Mouse (Mus musculus): ENCODE measurements at regions not wholly inside any gene's neighbourhood (a gene's known extent, or its start where the extent isn't known, plus 50 kb on each side); places are given as distances from the start of the nearest gene placed in this dataset.

GRCm38 (mm10) chr6:148548138-148548778 is 104.1 kb upstream of the Tmtc1 start:
- Histone ChIP-seq H3K9me3 (ENCODE audit: control insufficient read depth, low read length) (no peaks in the 10 kb centered on the region), H3K4me1 (ENCODE audit: control insufficient read depth, insufficient read depth, low read length) (no peaks in the 10 kb centered on the region), H3K9ac (replicated peaks; ENCODE audit: low read length) (no peak overlapping the region), H3K27ac (replicated peaks; ENCODE audit: low read depth, low read length) (no peak overlapping the region), H3K4me3 (replicated peaks; ENCODE audit: low read depth, low read length) (no peak overlapping the region), H3K27me3 (ENCODE audit: control insufficient read depth, insufficient read depth, low read length) (no peaks in the 10 kb centered on the region), H3K36me3 (ENCODE audit: control insufficient read depth, insufficient read depth, low read length) (no peaks in the 10 kb centered on the region), H3K4me2 (ENCODE audit: low read length) (no peak overlapping the region)
- ATAC-seq (ENCODE audit: low FRiP score, low TSS enrichment) (no peak), DNase-seq (no peak)
- 88% methylated on average over 2 of the region's 2 CpGs for WGBS

GRCm38 (mm10) chr6:148543047-148543446 is 98.9 kb upstream of the Tmtc1 start:
- Histone ChIP-seq H3K27ac (replicated peaks; ENCODE audit: low read depth, low read length) (no peak overlapping the region), H3K4me1 (ENCODE audit: control insufficient read depth, insufficient read depth, low read length) (no peaks in the 10 kb centered on the region), H3K9me3 (ENCODE audit: control insufficient read depth, low read length) (no peaks in the 10 kb centered on the region), H3K27me3 (ENCODE audit: control insufficient read depth, insufficient read depth, low read length) (no peaks in the 10 kb centered on the region), H3K4me3 (replicated peaks; ENCODE audit: low read depth, low read length) (no peak overlapping the region), H3K4me2 (ENCODE audit: low read length) (no peak overlapping the region), H3K36me3 (ENCODE audit: control insufficient read depth, insufficient read depth, low read length) (no peaks in the 10 kb centered on the region), H3K9ac (replicated peaks; ENCODE audit: low read length) (no peak overlapping the region)
- 68% methylated on average over 3 of the region's 3 CpGs for WGBS
- ATAC-seq (ENCODE audit: low FRiP score, low TSS enrichment), result no peak
- no peak for DNase-seq

- H3K4me3 ChIP-seq (replicated peaks; ENCODE audit: low read depth, low read length), result no peak overlapping the region
- DNase-seq (no peak), ATAC-seq (ENCODE audit: low FRiP score, low TSS enrichment) (no peak)
- H3K36me3 ChIP-seq (ENCODE audit: control insufficient read depth, insufficient read depth, low read length), result no peaks in the 10 kb centered on the region
- no peaks in the 10 kb centered on the region for H3K27me3 ChIP-seq (ENCODE audit: control insufficient read depth, insufficient read depth, low read length)
- no peaks in the 10 kb centered on the region for H3K4me1 ChIP-seq (ENCODE audit: control insufficient read depth, insufficient read depth, low read length)
- 86% methylated on average over 2 of the region's 2 CpGs for WGBS
- H3K9ac ChIP-seq (replicated peaks; ENCODE audit: low read length), result no peak overlapping the region
- H3K27ac ChIP-seq (replicated peaks; ENCODE audit: low read depth, low read length), result no peak overlapping the region
- H3K4me2 ChIP-seq (ENCODE audit: low read length), result no peak overlapping the region
- H3K9me3 ChIP-seq (ENCODE audit: control insufficient read depth, low read length), result no peaks in the 10 kb centered on the region
Measured at GRCm38 (mm10) chr6:148541981-148542380, 97.8 kb upstream of the Tmtc1 start.

GRCm38 (mm10) chr6:148539207-148539960 is 95.2 kb upstream of the Tmtc1 start:
- 47% methylated on average over 4 of the region's 4 CpGs for WGBS
- H3K4me1 ChIP-seq (ENCODE audit: control insufficient read depth, insufficient read depth, low read length), result no peaks in the 10 kb centered on the region
- no peak for DNase-seq
- H3K36me3 ChIP-seq (ENCODE audit: control insufficient read depth, insufficient read depth, low read length), result no peaks in the 10 kb centered on the region
- no peaks in the 10 kb centered on the region for H3K27me3 ChIP-seq (ENCODE audit: control insufficient read depth, insufficient read depth, low read length)
- H3K4me3 ChIP-seq (replicated peaks; ENCODE audit: low read depth, low read length), result no peak overlapping the region
- no peak for ATAC-seq (ENCODE audit: low FRiP score, low TSS enrichment)
- no peak overlapping the region for H3K27ac ChIP-seq (replicated peaks; ENCODE audit: low read depth, low read length)
- no peaks in the 10 kb centered on the region for H3K9me3 ChIP-seq (ENCODE audit: control insufficient read depth, low read length)
- H3K9ac ChIP-seq (replicated peaks; ENCODE audit: low read length), result no peak overlapping the region
- H3K4me2 ChIP-seq (ENCODE audit: low read length), result no peak overlapping the region

- H3K4me1 ChIP-seq (ENCODE audit: control insufficient read depth, insufficient read depth, low read length), result no peaks in the 10 kb centered on the region
- H3K27me3 ChIP-seq (ENCODE audit: control insufficient read depth, insufficient read depth, low read length), result no peaks in the 10 kb centered on the region
- H3K4me2 ChIP-seq (ENCODE audit: low read length), result no peak overlapping the region
- WGBS, result 80% methylated on average over 4 of the region's 4 CpGs
- no peak overlapping the region for H3K27ac ChIP-seq (replicated peaks; ENCODE audit: low read depth, low read length)
- no peak overlapping the region for H3K9ac ChIP-seq (replicated peaks; ENCODE audit: low read length)
- H3K9me3 ChIP-seq (ENCODE audit: control insufficient read depth, low read length), result no peaks in the 10 kb centered on the region
- ATAC-seq (ENCODE audit: low FRiP score, low TSS enrichment) (no peak), DNase-seq (no peak)
- H3K36me3 ChIP-seq (ENCODE audit: control insufficient read depth, insufficient read depth, low read length), result no peaks in the 10 kb centered on the region
- no peak overlapping the region for H3K4me3 ChIP-seq (replicated peaks; ENCODE audit: low read depth, low read length)
Measured at GRCm38 (mm10) chr6:148534364-148534763, 90.2 kb upstream of the Tmtc1 start.

- no peaks in the 10 kb centered on the region for H3K27me3 ChIP-seq (ENCODE audit: control insufficient read depth, insufficient read depth, low read length)
- no peak overlapping the region for H3K27ac ChIP-seq (replicated peaks; ENCODE audit: low read depth, low read length)
- no peak for DNase-seq
- no peak overlapping the region for H3K9ac ChIP-seq (replicated peaks; ENCODE audit: low read length)
- no peak overlapping the region for H3K4me3 ChIP-seq (replicated peaks; ENCODE audit: low read depth, low read length)
- H3K4me1 ChIP-seq (ENCODE audit: control insufficient read depth, insufficient read depth, low read length), result no peaks in the 10 kb centered on the region
- ATAC-seq (ENCODE audit: low FRiP score, low TSS enrichment), result no peak
- H3K4me2 ChIP-seq (ENCODE audit: low read length), result no peak overlapping the region
- 85% methylated on average over 1 of the region's 1 CpGs for whole genome bisulfite sequencing
- H3K9me3 ChIP-seq (ENCODE audit: control insufficient read depth, low read length), result no peaks in the 10 kb centered on the region
- H3K36me3 ChIP-seq (ENCODE audit: control insufficient read depth, insufficient read depth, low read length), result no peaks in the 10 kb centered on the region
Measured at GRCm38 (mm10) chr6:148531068-148531467, 86.9 kb upstream of the Tmtc1 start.

GRCm38 (mm10) chr6:148528611-148529010 is 84.4 kb upstream of the Tmtc1 start:
- no peak overlapping the region for H3K9ac ChIP-seq (replicated peaks; ENCODE audit: low read length)
- H3K4me1 ChIP-seq (ENCODE audit: control insufficient read depth, insufficient read depth, low read length), result no peaks in the 10 kb centered on the region
- H3K27me3 ChIP-seq (ENCODE audit: control insufficient read depth, insufficient read depth, low read length), result no peaks in the 10 kb centered on the region
- H3K4me3 ChIP-seq (replicated peaks; ENCODE audit: low read depth, low read length), result no peak overlapping the region
- DNase-seq (no peak), ATAC-seq (ENCODE audit: low FRiP score, low TSS enrichment) (no peak)
- WGBS, result 80% methylated on average over 2 of the region's 2 CpGs
- no peak overlapping the region for H3K4me2 ChIP-seq (ENCODE audit: low read length)
- H3K9me3 ChIP-seq (ENCODE audit: control insufficient read depth, low read length), result no peaks in the 10 kb centered on the region
- no peak overlapping the region for H3K27ac ChIP-seq (replicated peaks; ENCODE audit: low read depth, low read length)
- H3K36me3 ChIP-seq (ENCODE audit: control insufficient read depth, insufficient read depth, low read length), result no peaks in the 10 kb centered on the region

- Histone ChIP-seq H3K4me3 (replicated peaks; ENCODE audit: low read depth, low read length) (no peak overlapping the region), H3K9ac (replicated peaks; ENCODE audit: low read length) (no peak overlapping the region), H3K9me3 (ENCODE audit: control insufficient read depth, low read length) (no peaks in the 10 kb centered on the region), H3K27ac (replicated peaks; ENCODE audit: low read depth, low read length) (no peak overlapping the region), H3K27me3 (ENCODE audit: control insufficient read depth, insufficient read depth, low read length) (no peaks in the 10 kb centered on the region), H3K4me2 (ENCODE audit: low read length) (no peak overlapping the region), H3K36me3 (ENCODE audit: control insufficient read depth, insufficient read depth, low read length) (no peaks in the 10 kb centered on the region), H3K4me1 (ENCODE audit: control insufficient read depth, insufficient read depth, low read length) (no peaks in the 10 kb centered on the region)
- ATAC-seq (ENCODE audit: low FRiP score, low TSS enrichment), result no peak
- 84% methylated on average over 1 of the region's 1 CpGs for WGBS
- no peak for DNase-seq
Measured at GRCm38 (mm10) chr6:148522893-148523292, 78.7 kb upstream of the Tmtc1 start.
